Mouse (Mus musculus): ENCODE data around the gene Egr4. TPM values are rescaled to one million over a fixed set of nuclear protein-coding genes. Genes with fewer than 3 reads are reported as not detected.

Egr4 gene
- polyA plus RNA-seq, 1 experiment from 2014 or later = not detected

DNA sequence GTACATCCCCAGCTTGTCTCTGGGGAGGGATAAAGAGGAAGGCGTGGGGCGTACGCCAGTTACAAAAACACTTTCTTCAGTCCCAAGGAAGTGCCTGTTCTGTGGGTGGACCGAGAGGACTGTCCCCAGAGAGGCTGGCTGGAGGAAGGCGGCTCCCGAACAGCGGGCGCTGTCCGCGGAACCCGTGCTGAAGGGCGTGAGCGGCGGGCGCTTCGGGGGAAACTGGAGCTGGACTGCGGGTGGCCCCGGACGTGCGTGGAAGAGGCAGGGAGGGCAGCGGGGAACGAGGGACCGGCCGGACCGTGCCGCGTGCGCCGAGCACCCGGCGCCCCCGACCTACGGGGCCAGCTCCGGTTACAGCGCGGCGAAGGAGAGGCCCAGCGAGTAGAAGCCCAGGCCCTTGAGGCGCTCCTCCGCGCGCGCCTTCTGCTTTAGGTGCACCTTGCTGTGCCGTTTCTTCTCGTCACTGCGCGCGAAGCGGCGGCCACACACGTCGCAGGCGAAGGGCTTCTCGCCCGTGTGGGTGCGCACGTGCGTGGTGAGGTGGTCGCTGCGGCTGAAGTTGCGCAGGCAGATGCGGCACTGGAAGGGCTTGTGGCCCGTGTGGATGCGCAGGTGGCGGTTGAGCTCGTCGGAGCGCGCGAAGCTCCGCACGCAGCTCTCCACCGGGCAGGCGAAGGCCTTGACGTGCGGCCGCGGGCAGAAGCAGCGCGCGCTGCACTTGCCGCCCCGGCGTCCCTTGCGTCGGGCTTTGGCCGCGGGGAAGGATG, 1.9 kb downstream of the Egr4 start:
- Histone ChIP-seq H3K9ac (no peak overlapping the region), H3K4me2 (peak overlapping the region; percentile 85), H3K9me3 (no peaks in the 10 kb centered on the region), H3K4me3 (peak overlapping the region; percentile 53), H3K36me3 (no peaks in the 10 kb centered on the region), H3K4me1 (peaks cover 26% of the 10 kb centered on the region), H3K27me3 (replicated peaks) (peaks cover 99% of the 10 kb centered on the region), H3K27ac (replicated peaks) (no peak overlapping the region)
- WGBS = 1% methylated on average over 88 of the region's 88 CpGs
- ATAC-seq (ENCODE audit: extremely low read depth, insufficient number of reproducible peaks, low FRiP score, low TSS enrichment) = no peak

DNA sequence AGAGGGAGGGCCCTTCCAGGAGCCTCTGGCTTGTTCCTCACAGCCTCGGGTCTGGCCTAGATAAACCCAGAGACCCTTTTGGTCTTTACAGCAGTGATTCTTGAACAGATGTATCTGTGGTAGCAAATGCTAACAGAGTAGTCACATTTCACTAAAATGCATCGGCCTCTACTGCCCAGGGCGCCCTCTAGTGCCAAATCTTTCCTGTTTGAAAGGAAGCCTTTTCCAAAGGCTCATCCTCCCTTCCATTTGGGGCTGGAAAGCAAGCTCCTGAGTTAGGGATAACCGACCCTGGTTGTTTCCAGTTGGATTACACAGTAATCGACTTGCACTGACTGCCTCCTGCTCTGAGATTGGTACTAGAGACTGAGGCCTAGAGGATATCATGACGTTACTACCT, 2.9 kb downstream of the Egr4 start:
- no peak overlapping the region for H3K9ac ChIP-seq
- no peak overlapping the region for H3K4me2 ChIP-seq
- ATAC-seq (ENCODE audit: extremely low read depth, insufficient number of reproducible peaks, low FRiP score, low TSS enrichment) = no peak
- H3K27ac ChIP-seq (replicated peaks) = no peak overlapping the region
- peaks cover 99% of the 10 kb centered on the region for H3K27me3 ChIP-seq (replicated peaks)
- 2% methylated on average over 6 of the region's 6 CpGs for WGBS
- H3K4me3 ChIP-seq = no peak overlapping the region
- peaks cover 26% of the 10 kb centered on the region for H3K4me1 ChIP-seq
- no peaks in the 10 kb centered on the region for H3K36me3 ChIP-seq
- H3K9me3 ChIP-seq = no peaks in the 10 kb centered on the region

DNA sequence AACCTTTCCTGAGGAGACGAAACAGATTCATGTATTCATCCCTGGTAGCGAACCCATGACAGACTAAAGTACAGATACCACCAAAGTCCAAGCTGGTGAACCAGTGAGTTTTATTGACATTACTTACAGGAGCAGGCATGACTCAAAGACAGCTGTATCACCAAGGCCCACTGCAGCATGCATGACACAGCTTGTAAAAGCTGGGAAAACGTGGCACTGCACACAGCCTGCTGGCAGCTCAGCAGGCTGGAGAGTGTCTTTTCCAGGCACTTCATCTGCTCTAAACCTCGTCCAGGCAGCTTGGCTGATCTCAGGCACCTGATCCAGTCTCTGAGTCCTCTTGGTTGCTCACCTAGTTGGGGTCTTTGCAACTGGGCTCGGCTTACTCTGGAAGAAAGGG, 4.8 kb downstream of the Egr4 start:
- 38% methylated on average over 5 of the region's 5 CpGs for WGBS
- H3K9me3 ChIP-seq = no peaks in the 10 kb centered on the region
- H3K4me2 ChIP-seq = no peak overlapping the region
- H3K36me3 ChIP-seq = no peaks in the 10 kb centered on the region
- no peak for ATAC-seq (ENCODE audit: extremely low read depth, insufficient number of reproducible peaks, low FRiP score, low TSS enrichment)
- peaks cover 99% of the 10 kb centered on the region for H3K27me3 ChIP-seq (replicated peaks)
- no peak overlapping the region for H3K9ac ChIP-seq
- no peak overlapping the region for H3K27ac ChIP-seq (replicated peaks)
- H3K4me3 ChIP-seq = no peak overlapping the region
- peaks cover 23% of the 10 kb centered on the region for H3K4me1 ChIP-seq

GRCm38 (mm10) chr6:85504908-85505307, 8.5 kb downstream of the Egr4 start:
- Histone ChIP-seq H3K27ac (replicated peaks) (no peak overlapping the region), H3K4me1 (peaks cover 14% of the 10 kb centered on the region; the same call in 1 of the 2 replicates), H3K9ac (no peak overlapping the region), H3K27me3 (replicated peaks) (peaks cover 99% of the 10 kb centered on the region), H3K4me2 (no peak overlapping the region), H3K9me3 (no peaks in the 10 kb centered on the region), H3K36me3 (no peaks in the 10 kb centered on the region), H3K4me3 (no peak overlapping the region)
- no peak for ATAC-seq (ENCODE audit: extremely low read depth, insufficient number of reproducible peaks, low FRiP score, low TSS enrichment)
- 66% methylated on average over 2 of the region's 2 CpGs for WGBS

GRCm38 (mm10) chr6:85502911-85503250, 10.5 kb downstream of the Egr4 start, which contains the start of gene Fbxo41:
Gene Fbxo41, minus strand, starts transcription at chr6:85502994.
- Histone ChIP-seq H3K4me3 (peak within 1 kb of the TSS; percentile 75), H3K4me1 (peaks cover 14% of the 10 kb centered on the region; the same call in 1 of the 2 replicates), H3K27me3 (replicated peaks) (peaks cover 92% of the 10 kb centered on the region), H3K27ac (replicated peaks) (no peak within 1 kb of the TSS), H3K9ac (peak within 1 kb of the TSS; percentile 80), H3K36me3 (no peaks in the 10 kb centered on the region), H3K9me3 (no peaks in the 10 kb centered on the region), H3K4me2 (peak within 1 kb of the TSS; percentile 95)
- ATAC-seq (ENCODE audit: extremely low read depth, insufficient number of reproducible peaks, low FRiP score, low TSS enrichment) = no peak
- 3% methylated on average over 21 of the region's 22 CpGs for WGBS

DNA sequence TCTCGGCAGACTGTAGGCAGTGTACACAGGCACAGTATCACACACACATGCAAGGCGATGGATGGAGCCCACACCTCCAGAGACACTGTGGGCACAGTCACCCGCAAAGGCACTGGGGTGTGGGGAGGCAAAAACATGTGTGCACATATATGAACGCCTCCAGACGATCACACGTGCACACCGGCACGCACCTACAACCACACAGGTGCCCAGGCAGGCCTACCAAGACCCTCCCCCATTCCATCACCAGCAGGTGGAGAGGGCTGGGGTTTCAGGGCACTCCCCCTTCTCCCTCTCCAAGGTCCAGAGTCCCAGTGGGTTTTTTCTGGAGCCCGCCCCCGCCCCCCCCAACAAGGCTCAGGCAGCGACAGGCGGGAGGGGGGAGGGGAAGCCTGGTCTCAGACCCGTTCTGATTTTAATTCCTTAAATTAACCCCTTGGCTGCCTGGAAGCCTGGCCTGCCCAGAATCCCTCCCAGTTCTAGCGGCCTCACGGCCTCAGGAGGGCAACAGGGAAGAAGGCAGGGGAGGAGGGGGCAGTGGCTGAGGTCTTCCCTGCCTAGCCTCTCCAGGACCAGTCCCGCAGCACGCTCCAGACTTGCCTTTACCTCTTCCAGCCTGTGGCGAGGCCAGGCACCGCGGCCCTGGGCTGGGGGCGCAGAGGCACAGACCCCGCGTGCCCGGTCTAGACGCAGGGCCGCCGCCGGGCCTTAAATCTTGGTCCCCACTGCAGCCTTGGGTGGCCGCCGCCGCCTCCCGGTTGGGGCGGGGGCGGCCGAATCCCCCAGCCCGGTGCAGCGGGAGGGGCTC, 11.1 kb downstream of the Egr4 start:
- Histone ChIP-seq H3K27me3 (replicated peaks) (peaks cover 91% of the 10 kb centered on the region), H3K4me3 (peak overlapping the region; percentile 75), H3K4me1 (peaks cover 14% of the 10 kb centered on the region; the same call in 1 of the 2 replicates), H3K9me3 (no peaks in the 10 kb centered on the region), H3K4me2 (peak overlapping the region; percentile 95), H3K27ac (replicated peaks) (no peak overlapping the region), H3K36me3 (no peaks in the 10 kb centered on the region), H3K9ac (peak overlapping the region; percentile 80)
- 3% methylated on average over 33 of the region's 37 CpGs for WGBS
- ATAC-seq (ENCODE audit: extremely low read depth, insufficient number of reproducible peaks, low FRiP score, low TSS enrichment) = no peak

- 17% methylated on average over 6 of the region's 6 CpGs for WGBS
- H3K9ac ChIP-seq = no peak overlapping the region
- peaks cover 92% of the 10 kb centered on the region for H3K27me3 ChIP-seq (replicated peaks)
- H3K27ac ChIP-seq (replicated peaks) = no peak overlapping the region
- no peaks in the 10 kb centered on the region for H3K36me3 ChIP-seq
- peak overlapping the region; percentile 75; the same call in 1 of the 2 replicates for H3K4me3 ChIP-seq
- peak overlapping the region; percentile 95; the same call in 1 of the 2 replicates for H3K4me2 ChIP-seq
- H3K9me3 ChIP-seq = no peaks in the 10 kb centered on the region
- ATAC-seq (ENCODE audit: extremely low read depth, insufficient number of reproducible peaks, low FRiP score, low TSS enrichment) = no peak
- peaks cover 14% of the 10 kb centered on the region; the same call in 1 of the 2 replicates for H3K4me1 ChIP-seq
These were observed 11.8 kb downstream of the Egr4 start for GRCm38 (mm10) chr6:85501571-85502102.

DNA sequence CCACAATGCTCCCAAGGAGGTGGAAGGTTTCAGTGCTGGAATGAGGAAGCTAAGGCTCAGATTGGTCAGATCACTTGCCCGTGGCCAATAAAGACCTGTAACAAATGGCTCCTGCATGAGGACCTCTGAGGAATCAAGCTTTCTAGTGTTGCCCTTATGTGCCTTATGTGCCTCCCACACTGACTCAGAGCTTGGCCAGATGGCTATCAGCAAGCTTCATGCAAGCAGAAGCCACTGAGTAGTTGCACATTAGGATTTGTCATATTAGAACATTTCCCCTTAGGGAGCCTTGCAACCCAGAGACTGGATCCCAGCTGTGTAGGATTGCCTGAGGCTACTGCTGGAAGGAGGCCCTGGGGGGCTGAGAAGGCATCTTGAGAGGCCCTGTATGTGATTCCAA, 13.0 kb downstream of the Egr4 start:
- Histone ChIP-seq H3K27me3 (replicated peaks) (peaks cover 88% of the 10 kb centered on the region), H3K4me2 (no peak overlapping the region), H3K36me3 (no peaks in the 10 kb centered on the region), H3K4me3 (no peak overlapping the region), H3K4me1 (peaks cover 14% of the 10 kb centered on the region; the same call in 1 of the 2 replicates), H3K27ac (replicated peaks) (no peak overlapping the region), H3K9ac (no peak overlapping the region), H3K9me3 (no peaks in the 10 kb centered on the region)
- WGBS = 37% methylated on average over 1 of the region's 1 CpGs
- no peak for ATAC-seq (ENCODE audit: extremely low read depth, insufficient number of reproducible peaks, low FRiP score, low TSS enrichment)

DNA sequence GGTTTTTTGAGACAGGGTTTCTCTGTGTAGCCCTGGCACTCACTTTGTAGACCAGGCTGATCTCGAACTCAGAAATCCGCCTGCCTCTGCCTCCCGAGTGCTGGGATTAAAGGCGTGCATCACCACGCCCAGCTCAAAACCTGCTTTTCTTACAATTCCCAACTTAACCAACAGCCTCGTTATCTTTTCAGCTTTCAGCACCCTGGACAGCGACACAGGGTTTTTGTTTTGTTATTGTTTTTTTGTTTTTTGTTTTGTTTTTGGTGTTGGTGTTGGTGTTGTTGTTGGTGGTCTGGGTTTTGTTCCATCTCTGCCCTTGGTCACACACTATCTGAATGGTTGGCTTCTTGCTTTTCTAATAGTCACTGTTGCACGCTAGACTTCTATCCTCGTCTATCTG, 15.2 kb downstream of the Egr4 start:
- Histone ChIP-seq H3K4me1 (peaks cover 13% of the 10 kb centered on the region; the same call in 1 of the 2 replicates), H3K36me3 (no peaks in the 10 kb centered on the region), H3K27ac (replicated peaks) (no peak overlapping the region), H3K9me3 (no peaks in the 10 kb centered on the region), H3K9ac (no peak overlapping the region), H3K4me2 (no peak overlapping the region), H3K4me3 (no peak overlapping the region), H3K27me3 (replicated peaks) (peaks cover 71% of the 10 kb centered on the region)
- ATAC-seq (ENCODE audit: extremely low read depth, insufficient number of reproducible peaks, low FRiP score, low TSS enrichment) = no peak
- 51% methylated on average over 9 of the region's 9 CpGs for WGBS

DNA sequence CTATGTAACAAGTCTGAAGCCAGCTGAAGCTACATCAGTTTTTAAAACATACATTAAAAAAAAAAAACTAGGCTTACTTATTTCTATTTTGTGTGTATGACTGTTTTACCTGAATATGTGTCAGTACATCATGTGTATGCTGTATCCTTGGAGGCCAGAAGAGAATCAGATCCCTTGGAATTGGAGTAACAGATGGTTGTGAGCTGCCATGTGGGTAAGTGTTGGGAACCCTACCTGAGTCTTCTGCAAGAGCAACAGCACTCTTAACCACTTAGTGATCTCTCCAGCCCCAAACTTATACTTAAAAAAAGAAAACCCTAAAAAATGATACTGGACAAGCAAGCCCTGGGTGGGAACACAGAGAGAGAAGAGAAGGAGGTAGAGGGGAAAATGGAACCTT, 16.4 kb downstream of the Egr4 start:
- ATAC-seq (ENCODE audit: extremely low read depth, insufficient number of reproducible peaks, low FRiP score, low TSS enrichment) = no peak
- no peaks in the 10 kb centered on the region for H3K9me3 ChIP-seq
- no peak overlapping the region for H3K4me3 ChIP-seq
- no peak overlapping the region for H3K4me2 ChIP-seq
- H3K4me1 ChIP-seq = peaks cover 1% of the 10 kb centered on the region; the same call in 1 of the 2 replicates
- peaks cover 59% of the 10 kb centered on the region for H3K27me3 ChIP-seq (replicated peaks)
- H3K27ac ChIP-seq (replicated peaks) = no peak overlapping the region
- H3K36me3 ChIP-seq = no peaks in the 10 kb centered on the region
- H3K9ac ChIP-seq = no peak overlapping the region

- H3K9ac ChIP-seq = no peak overlapping the region
- no peak for ATAC-seq (ENCODE audit: extremely low read depth, insufficient number of reproducible peaks, low FRiP score, low TSS enrichment)
- no peaks in the 10 kb centered on the region for H3K4me1 ChIP-seq
- H3K27ac ChIP-seq (replicated peaks) = no peak overlapping the region
- no peaks in the 10 kb centered on the region for H3K36me3 ChIP-seq
- H3K4me2 ChIP-seq = no peak overlapping the region
- peaks cover 30% of the 10 kb centered on the region for H3K27me3 ChIP-seq (replicated peaks)
- no peak overlapping the region for H3K4me3 ChIP-seq
- WGBS = 69% methylated on average over 3 of the region's 3 CpGs
- peaks cover 1% of the 10 kb centered on the region; the same call in 1 of the 2 replicates for H3K9me3 ChIP-seq
These were observed 21.8 kb downstream of the Egr4 start for GRCm38 (mm10) chr6:85491606-85492005.

Data from heart, embryonic 13.5 days (tissue).